Mouse (Mus musculus): Measurements from ENCODE around the gene 1700029H14Rik. TPM values are rescaled to one million over a fixed set of nuclear protein-coding genes. Genes with fewer than 3 reads are reported as not detected.

Gene 1700029H14Rik
- total RNA-seq, 1 experiment = not detected

DNA sequence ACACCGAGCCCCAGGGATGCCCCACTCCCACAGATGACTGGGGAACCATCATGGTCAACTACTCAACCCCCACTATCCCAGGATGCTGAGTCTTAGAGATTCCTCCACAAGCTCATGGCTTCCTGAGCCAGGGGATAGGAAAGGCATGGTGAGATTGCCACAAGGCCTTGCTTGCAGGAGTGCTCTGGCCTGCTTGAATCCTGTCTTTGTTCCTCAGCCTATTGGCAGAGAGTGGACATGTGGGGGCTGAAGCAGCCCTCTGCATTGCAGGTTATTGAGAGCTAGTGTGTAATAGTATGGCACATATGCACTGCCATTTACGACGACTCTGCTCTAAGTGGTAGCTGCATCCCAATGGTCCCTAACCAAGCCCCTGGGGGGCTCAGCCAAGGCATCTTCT lies 31.9 kb downstream of the 1700029H14Rik start:
- no peak overlapping the region for H3K4me3 ChIP-seq (ENCODE audit: insufficient read depth in 1 of 2, low read depth in 1 of 2, low read length in 2 of 2, poor library complexity in 1 of 2, severe bottlenecking in 1 of 2)
- no peak overlapping the region for H3K27ac ChIP-seq (ENCODE audit: insufficient read depth, low read depth, low read length, poor library complexity, severe bottlenecking)

DNA sequence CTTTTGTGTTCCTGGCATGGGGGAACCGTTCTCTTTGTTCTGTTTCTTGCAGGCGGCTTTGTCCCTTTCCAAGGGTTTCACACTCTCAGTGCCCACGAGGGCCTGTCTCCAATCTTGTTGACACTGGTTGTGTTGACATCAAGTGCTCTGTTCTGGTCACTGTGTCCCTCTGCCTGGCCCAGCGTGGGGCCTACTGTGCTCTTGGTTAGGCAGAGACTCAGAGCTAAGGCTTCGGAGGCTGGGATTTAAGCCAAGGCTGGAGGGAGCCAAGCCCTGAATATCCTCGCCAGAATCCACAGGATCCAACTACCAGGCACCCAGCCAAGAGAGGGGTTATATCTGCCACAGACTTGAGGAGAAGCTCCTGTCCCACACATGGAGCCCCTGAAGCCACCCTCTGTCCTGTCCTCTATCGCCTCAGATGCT lies 32.4 kb downstream of the 1700029H14Rik start:
- Histone ChIP-seq H3K9ac (ENCODE audit: insufficient read depth, low read depth, low read length, poor library complexity, severe bottlenecking) (no peak overlapping the region), H3K27ac (ENCODE audit: insufficient read depth, low read depth, low read length, poor library complexity, severe bottlenecking) (no peak overlapping the region), H3K4me3 (ENCODE audit: insufficient read depth in 1 of 2, low read depth in 1 of 2, low read length in 2 of 2, poor library complexity in 1 of 2, severe bottlenecking in 1 of 2) (no peak overlapping the region), H3K36me3 (ENCODE audit: control insufficient read depth, insufficient read depth, low read length, poor library complexity, severe bottlenecking) (no peaks in the 10 kb centered on the region), H3K9me3 (ENCODE audit: control insufficient read depth, insufficient read depth, low read depth, low read length) (no peaks in the 10 kb centered on the region), H3K4me1 (ENCODE audit: control insufficient read depth in 2 of 2, insufficient read depth in 2 of 2, low read length in 2 of 2, poor library complexity in 1 of 2) (no peaks in the 10 kb centered on the region)
- in situ Hi-C loops (cut with MboI; ENCODE audit: low sequenced_read_pairs in 2 of 2, unreplicated experiment in 2 of 2) = no loop called here
- TF ChIP-seq CHD2 (IDR thresholded peaks at IDR 0.05; ENCODE audit: low read depth, low read length) = no peak
- no peak for TF ChIP-seq HCFC1 (IDR thresholded peaks at IDR 0.05; ENCODE audit: borderline replicate concordance, insufficient read depth, low read length)
- no peak for TF ChIP-seq MAFK (IDR thresholded peaks at IDR 0.05; ENCODE audit: insufficient read depth, low read depth, low read length)
- TF ChIP-seq ZNF384 (IDR thresholded peaks at IDR 0.05; ENCODE audit: low read depth, low read length) = no peak
- no peak for TF ChIP-seq ZC3H11A (IDR thresholded peaks at IDR 0.05; ENCODE audit: borderline replicate concordance, low read depth, low read length)
- DNase-seq (ENCODE audit: low read depth, low spot score) = no peak

More for the DNA sequence above, 31.9 kb downstream of the 1700029H14Rik start:
- in situ Hi-C loops (cut with MboI; ENCODE audit: low sequenced_read_pairs in 2 of 2, unreplicated experiment in 2 of 2) = no loop called here
- H3K9ac ChIP-seq (ENCODE audit: insufficient read depth, low read depth, low read length, poor library complexity, severe bottlenecking) = no peak overlapping the region
- TF ChIP-seq MAFK (IDR thresholded peaks at IDR 0.05; ENCODE audit: insufficient read depth, low read depth, low read length) = no peak
- no peak for TF ChIP-seq CHD2 (IDR thresholded peaks at IDR 0.05; ENCODE audit: low read depth, low read length)
- TF ChIP-seq ZNF384 (IDR thresholded peaks at IDR 0.05; ENCODE audit: low read depth, low read length) = no peak
- TF ChIP-seq HCFC1 (IDR thresholded peaks at IDR 0.05; ENCODE audit: borderline replicate concordance, insufficient read depth, low read length) = no peak
- TF ChIP-seq ZC3H11A (IDR thresholded peaks at IDR 0.05; ENCODE audit: borderline replicate concordance, low read depth, low read length) = no peak
- no peaks in the 10 kb centered on the region for H3K9me3 ChIP-seq (ENCODE audit: control insufficient read depth, insufficient read depth, low read depth, low read length)
- no peaks in the 10 kb centered on the region for H3K36me3 ChIP-seq (ENCODE audit: control insufficient read depth, insufficient read depth, low read length, poor library complexity, severe bottlenecking)
- H3K4me1 ChIP-seq (ENCODE audit: control insufficient read depth in 2 of 2, insufficient read depth in 2 of 2, low read length in 2 of 2, poor library complexity in 1 of 2) = no peaks in the 10 kb centered on the region
- DNase-seq (ENCODE audit: low read depth, low spot score) = no peak

DNA sequence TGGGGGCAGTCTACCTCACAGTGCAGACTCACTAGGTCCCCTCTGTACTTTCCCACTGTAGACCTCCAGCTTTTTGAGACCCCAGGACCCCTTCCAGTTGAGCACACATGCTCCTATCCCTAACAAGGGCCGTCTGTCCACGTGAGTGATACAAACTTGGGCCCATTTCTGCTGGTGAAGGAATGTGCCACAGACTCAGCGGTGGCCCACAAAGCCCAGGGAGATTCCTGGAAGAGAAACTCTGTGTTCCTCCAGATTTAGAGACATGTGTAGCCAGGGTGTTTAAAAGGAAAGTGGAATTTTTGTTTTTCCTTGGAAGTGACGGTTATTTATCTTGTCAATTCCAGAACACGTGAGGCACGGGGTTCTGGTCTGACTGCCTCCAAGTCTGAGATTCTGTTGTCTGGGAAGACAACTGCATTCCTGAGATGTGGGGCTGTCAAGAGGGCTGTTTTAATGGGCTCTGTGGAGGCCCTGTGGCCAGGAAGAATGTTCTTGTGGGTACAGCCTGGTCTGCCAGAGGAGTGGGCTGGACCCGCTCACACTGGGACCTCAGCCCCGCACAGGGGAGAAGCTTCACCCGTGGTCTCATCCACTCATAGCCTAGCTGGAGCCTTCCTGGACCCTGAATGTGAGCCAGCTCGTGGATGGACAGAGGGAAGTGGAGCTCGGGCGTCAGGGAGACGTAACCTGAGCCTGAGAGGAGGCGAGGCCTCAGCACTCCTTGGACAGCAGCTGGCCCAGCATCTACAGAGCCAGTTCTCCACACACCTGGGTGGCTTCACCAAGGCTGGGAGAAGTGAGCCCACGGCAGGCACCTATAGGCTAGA lies 33.0 kb downstream of the 1700029H14Rik start:
- H3K36me3 ChIP-seq (ENCODE audit: control insufficient read depth, insufficient read depth, low read length, poor library complexity, severe bottlenecking) = no peaks in the 10 kb centered on the region
- H3K9me3 ChIP-seq (ENCODE audit: control insufficient read depth, insufficient read depth, low read depth, low read length) = no peaks in the 10 kb centered on the region
- H3K4me1 ChIP-seq (ENCODE audit: control insufficient read depth in 2 of 2, insufficient read depth in 2 of 2, low read length in 2 of 2, poor library complexity in 1 of 2) = no peaks in the 10 kb centered on the region
- H3K9ac ChIP-seq (ENCODE audit: insufficient read depth, low read depth, low read length, poor library complexity, severe bottlenecking) = no peak overlapping the region
- H3K4me3 ChIP-seq (ENCODE audit: insufficient read depth in 1 of 2, low read depth in 1 of 2, low read length in 2 of 2, poor library complexity in 1 of 2, severe bottlenecking in 1 of 2) = no peak overlapping the region
- DNase-seq (ENCODE audit: low read depth, low spot score) = no peak
- in situ Hi-C loops (cut with MboI; ENCODE audit: low sequenced_read_pairs in 2 of 2, unreplicated experiment in 2 of 2) = no loop called here
- no peak overlapping the region for H3K27ac ChIP-seq (ENCODE audit: insufficient read depth, low read depth, low read length, poor library complexity, severe bottlenecking)
- TF ChIP-seq MAFK (IDR thresholded peaks at IDR 0.05; ENCODE audit: insufficient read depth, low read depth, low read length) (no peak), HCFC1 (IDR thresholded peaks at IDR 0.05; ENCODE audit: borderline replicate concordance, insufficient read depth, low read length) (no peak), ZC3H11A (IDR thresholded peaks at IDR 0.05; ENCODE audit: borderline replicate concordance, low read depth, low read length) (no peak), ZNF384 (IDR thresholded peaks at IDR 0.05; ENCODE audit: low read depth, low read length) (no peak), CHD2 (IDR thresholded peaks at IDR 0.05; ENCODE audit: low read depth, low read length) (no peak)

DNA sequence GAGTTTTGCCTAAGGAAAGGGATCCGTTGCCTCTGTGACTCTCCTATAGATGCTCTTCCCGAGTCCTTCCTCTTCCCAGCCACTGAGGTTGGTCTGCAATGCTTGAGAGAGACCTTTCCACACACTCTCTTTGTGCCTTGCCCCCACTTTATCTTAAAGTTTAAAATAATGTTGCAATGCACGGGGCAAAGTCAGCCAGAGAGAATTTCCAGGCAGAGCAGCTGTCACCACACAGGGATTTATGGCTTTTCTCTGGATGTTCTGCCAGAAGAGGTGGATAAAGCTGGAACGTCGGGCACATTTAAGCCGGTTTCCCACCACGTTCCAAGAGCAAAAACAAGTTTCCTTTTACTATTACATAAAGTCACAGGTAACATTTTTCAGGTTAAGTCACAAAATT lies 40.9 kb downstream of the 1700029H14Rik start:
- no peaks in the 10 kb centered on the region for H3K4me1 ChIP-seq (ENCODE audit: control insufficient read depth in 2 of 2, insufficient read depth in 2 of 2, low read length in 2 of 2, poor library complexity in 1 of 2)
- H3K9ac ChIP-seq (ENCODE audit: insufficient read depth, low read depth, low read length, poor library complexity, severe bottlenecking) = no peak overlapping the region
- no peaks in the 10 kb centered on the region for H3K9me3 ChIP-seq (ENCODE audit: control insufficient read depth, insufficient read depth, low read depth, low read length)
- no peak for DNase-seq (ENCODE audit: low read depth, low spot score)
- no peak overlapping the region for H3K27ac ChIP-seq (ENCODE audit: insufficient read depth, low read depth, low read length, poor library complexity, severe bottlenecking)
- no peaks in the 10 kb centered on the region for H3K36me3 ChIP-seq (ENCODE audit: control insufficient read depth, insufficient read depth, low read length, poor library complexity, severe bottlenecking)
- TF ChIP-seq MAFK (IDR thresholded peaks at IDR 0.05; ENCODE audit: insufficient read depth, low read depth, low read length) (no peak), HCFC1 (IDR thresholded peaks at IDR 0.05; ENCODE audit: borderline replicate concordance, insufficient read depth, low read length) (no peak), ZC3H11A (IDR thresholded peaks at IDR 0.05; ENCODE audit: borderline replicate concordance, low read depth, low read length) (no peak), CHD2 (IDR thresholded peaks at IDR 0.05; ENCODE audit: low read depth, low read length) (no peak), ZNF384 (IDR thresholded peaks at IDR 0.05; ENCODE audit: low read depth, low read length) (no peak)
- in situ Hi-C loops (cut with MboI; ENCODE audit: low sequenced_read_pairs in 2 of 2, unreplicated experiment in 2 of 2) = no loop called here
- H3K4me3 ChIP-seq (ENCODE audit: insufficient read depth in 1 of 2, low read depth in 1 of 2, low read length in 2 of 2, poor library complexity in 1 of 2, severe bottlenecking in 1 of 2) = no peak overlapping the region

Measured in ES-E14 (cell line).